Mouse (Mus musculus) lung, embryonic 14.5 days (tissue): ENCODE measurements at regions not wholly inside any gene's neighbourhood (a gene's known extent, or its start where the extent isn't known, plus 50 kb on each side); places are given as distances from the start of the nearest gene placed in this dataset.

Source experiments
- ATAC-seq: fragments of 200-750 bp; cut with Nextera tagmentation; 2 replicates; pipeline ENCODE4 v1.8.0; 2017; ENCODE audit warnings: mild to moderate bottlenecking, moderate TSS enrichment, moderate library complexity; ENCODE audit not compliant: insufficient read depth
- DNase-seq: peaks from one replicate; pipeline ENCODE4 v3.0.0-alpha.2; 2015
- H3K27ac ChIP-seq: fragments of 300-500 bp; sonication (generic); 2 replicates; pipeline ENCODE4 v1.5.1; 2014; ENCODE audit warnings: low read depth, mild to moderate bottlenecking, moderate library complexity
- H3K27me3 ChIP-seq: fragments of 300-500 bp; sonication (generic); 2 replicates; pipeline ENCODE4 v1.6.1; 2014; ENCODE audit warnings: low read length, control low read depth; ENCODE audit not compliant: insufficient read depth
- H3K36me3 ChIP-seq: fragments of 300-500 bp; sonication (generic); 2 replicates; pipeline ENCODE4 v1.6.1; 2014; ENCODE audit warnings: control low read depth; ENCODE audit not compliant: insufficient read depth
- H3K4me1 ChIP-seq: fragments of 300-500 bp; sonication (generic); 2 replicates; pipeline ENCODE4 v1.6.1; 2014; ENCODE audit warnings: antibody characterized with exemption, control low read depth; ENCODE audit not compliant: insufficient read depth
- H3K4me2 ChIP-seq: fragments of 300-500 bp; sonication (generic); 2 replicates; pipeline ENCODE4 v1.6.1; 2014; ENCODE audit warnings: mild to moderate bottlenecking
- H3K4me3 ChIP-seq: fragments of 300-500 bp; sonication (generic); 2 replicates; pipeline ENCODE4 v1.5.1; 2014; ENCODE audit warnings: low read depth, low read length
- H3K9ac ChIP-seq: fragments of 300-500 bp; sonication (generic); 2 replicates; pipeline ENCODE4 v1.6.1; 2014
- H3K9me3 ChIP-seq: fragments of 300-500 bp; sonication (generic); 2 replicates; pipeline ENCODE4 v1.6.1; 2016; ENCODE audit warnings: low read depth, low read length, control low read depth
- CTCF ChIP-seq: IDR thresholded peaks from 2 replicates; pipeline ENCODE4 v1.5.1; 2016; ENCODE audit warnings: antibody characterized with exemption, low read depth
- WGBS: fragments of 180-500 bp; shearing (Covaris S2); extraction: QIAGEN DNeasy Blood & Tissue Kit; methylation state at CpG from one replicate; pipeline ENCODE4 v1.1.7; 2014; 5-methylcytosine and 5-hydroxymethylcytosine counted together

GRCm38 (mm10) chr14:60439106-60439505 is 66.0 kb downstream of the Amer2 start:
- Histone ChIP-seq H3K4me1 (no peaks in the 10 kb centered on the region), H3K27me3 (no peaks in the 10 kb centered on the region), H3K27ac (no peak overlapping the region), H3K4me3 (no peak overlapping the region), H3K36me3 (no peaks in the 10 kb centered on the region), H3K9me3 (no peaks in the 10 kb centered on the region), H3K4me2 (no peak overlapping the region), H3K9ac (no peak overlapping the region)
- 45% methylated on average over 6 of the region's 6 CpGs for WGBS
- peak; percentile 16 for DNase-seq
- no peak for ATAC-seq
- TF ChIP-seq CTCF = no peak

GRCm38 (mm10) chr14:60443821-60444551 is 70.9 kb downstream of the Amer2 start:
- Histone ChIP-seq H3K4me2 (no peak overlapping the region), H3K4me1 (no peaks in the 10 kb centered on the region), H3K9ac (no peak overlapping the region), H3K27ac (no peak overlapping the region), H3K4me3 (no peak overlapping the region), H3K27me3 (no peaks in the 10 kb centered on the region), H3K9me3 (no peaks in the 10 kb centered on the region), H3K36me3 (no peaks in the 10 kb centered on the region)
- 56% methylated on average over 7 of the region's 7 CpGs for WGBS
- no peak for TF ChIP-seq CTCF
- DNase-seq (no peak), ATAC-seq (no peak)

DNA sequence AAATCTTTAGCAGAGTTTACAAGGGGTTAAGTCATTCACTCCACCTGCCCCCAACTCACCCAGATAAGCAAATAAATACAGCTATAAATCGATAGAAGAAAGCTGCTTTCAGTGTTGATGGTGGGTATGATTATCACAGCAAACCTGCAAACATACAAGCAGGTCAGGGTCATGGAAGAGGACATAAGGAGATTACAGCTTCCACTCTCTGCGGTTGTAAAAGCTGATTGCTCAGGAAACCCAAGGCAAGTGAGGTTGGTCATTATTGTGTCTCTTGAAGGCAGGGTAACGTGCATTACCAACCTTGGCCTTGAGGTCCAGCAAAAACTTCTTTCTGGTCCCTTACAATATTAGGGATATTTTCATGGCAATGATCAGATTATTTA is 71.5 kb downstream of the Amer2 start:
- Histone ChIP-seq H3K27me3 (no peaks in the 10 kb centered on the region), H3K4me3 (no peak overlapping the region), H3K9me3 (no peaks in the 10 kb centered on the region), H3K27ac (no peak overlapping the region), H3K36me3 (no peaks in the 10 kb centered on the region), H3K4me2 (no peak overlapping the region), H3K4me1 (no peaks in the 10 kb centered on the region), H3K9ac (no peak overlapping the region)
- no peak for TF ChIP-seq CTCF
- 48% methylated on average over 3 of the region's 3 CpGs for WGBS
- DNase-seq = no peak
- ATAC-seq = no peak

GRCm38 (mm10) chr14:60446037-60446436 is 73.0 kb downstream of the Amer2 start:
- H3K4me2 ChIP-seq = no peak overlapping the region
- H3K9me3 ChIP-seq = no peaks in the 10 kb centered on the region
- no peak for TF ChIP-seq CTCF
- no peak overlapping the region for H3K27ac ChIP-seq
- WGBS = 82% methylated on average over 6 of the region's 6 CpGs
- no peak overlapping the region for H3K9ac ChIP-seq
- H3K4me1 ChIP-seq = no peaks in the 10 kb centered on the region
- DNase-seq (no peak), ATAC-seq (no peak)
- H3K4me3 ChIP-seq = no peak overlapping the region
- H3K36me3 ChIP-seq = no peaks in the 10 kb centered on the region
- no peaks in the 10 kb centered on the region for H3K27me3 ChIP-seq

DNA sequence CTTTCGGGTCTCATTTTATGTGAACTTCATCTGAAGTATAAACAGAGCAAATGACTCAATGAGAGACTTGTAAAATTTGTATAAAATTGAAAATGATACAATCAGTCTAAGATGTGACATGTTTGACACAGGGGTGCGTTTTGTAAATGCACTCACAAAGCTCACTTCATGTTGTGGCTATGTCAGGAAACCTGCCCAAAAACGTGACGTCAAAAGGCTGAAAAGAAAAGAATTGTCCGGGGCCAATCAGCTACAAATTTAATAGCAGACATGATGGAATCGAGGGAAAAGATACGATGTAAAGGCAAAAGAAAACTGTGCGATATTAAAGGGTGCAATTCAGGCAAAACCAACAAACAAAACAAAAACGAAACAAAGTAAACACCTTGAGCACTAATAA is 78.2 kb downstream of the Amer2 start:
- Histone ChIP-seq H3K4me2 (no peak overlapping the region), H3K4me3 (no peak overlapping the region), H3K9ac (no peak overlapping the region), H3K27ac (no peak overlapping the region), H3K9me3 (no peaks in the 10 kb centered on the region), H3K36me3 (no peaks in the 10 kb centered on the region), H3K27me3 (no peaks in the 10 kb centered on the region), H3K4me1 (no peaks in the 10 kb centered on the region)
- 83% methylated on average over 9 of the region's 9 CpGs for WGBS
- DNase-seq (no peak), ATAC-seq (no peak)
- TF ChIP-seq CTCF = no peak

GRCm38 (mm10) chr14:60451684-60452083 is 78.6 kb downstream of the Amer2 start:
- no peak for ATAC-seq
- DNase-seq = peak; percentile 23
- Histone ChIP-seq H3K27me3 (no peaks in the 10 kb centered on the region), H3K4me3 (no peak overlapping the region), H3K9me3 (no peaks in the 10 kb centered on the region), H3K4me2 (no peak overlapping the region), H3K4me1 (no peaks in the 10 kb centered on the region), H3K36me3 (no peaks in the 10 kb centered on the region), H3K9ac (no peak overlapping the region), H3K27ac (no peak overlapping the region)
- WGBS = 74% methylated on average over 7 of the region's 7 CpGs
- peak; percentile 31 for TF ChIP-seq CTCF

GRCm38 (mm10) chr14:60456767-60457166 is 83.7 kb downstream of the Amer2 start:
- no peak for DNase-seq
- H3K36me3 ChIP-seq = no peaks in the 10 kb centered on the region
- H3K4me3 ChIP-seq = no peak overlapping the region
- no peak overlapping the region for H3K27ac ChIP-seq
- TF ChIP-seq CTCF = no peak
- no peak overlapping the region; the same call in 1 of the 2 replicates for H3K9ac ChIP-seq
- H3K4me2 ChIP-seq = no peak overlapping the region
- no peak for ATAC-seq
- no peaks in the 10 kb centered on the region for H3K9me3 ChIP-seq
- WGBS = 53% methylated on average over 9 of the region's 9 CpGs
- H3K27me3 ChIP-seq = no peaks in the 10 kb centered on the region
- H3K4me1 ChIP-seq = no peaks in the 10 kb centered on the region
